Mouse (Mus musculus) MEL-GATA-1-ER (cell line): ENCODE measurements around the gene Calm2.

Source experiments
- DNase-seq: peaks from one replicate; pipeline ENCODE4 v3.0.0-alpha.2; 2012; ENCODE audit warnings: low read depth; ENCODE audit errors: extremely low read depth

The Calm2 gene

GRCm38 (mm10) chr17:87459750-87460668 lies 13.3 kb upstream of the Calm2 start:
- DNase-seq: no peak

- DNase-seq: no peak
Measured at GRCm38 (mm10) chr17:87458911-87459749, 12.4 kb upstream of the Calm2 start.

DNA sequence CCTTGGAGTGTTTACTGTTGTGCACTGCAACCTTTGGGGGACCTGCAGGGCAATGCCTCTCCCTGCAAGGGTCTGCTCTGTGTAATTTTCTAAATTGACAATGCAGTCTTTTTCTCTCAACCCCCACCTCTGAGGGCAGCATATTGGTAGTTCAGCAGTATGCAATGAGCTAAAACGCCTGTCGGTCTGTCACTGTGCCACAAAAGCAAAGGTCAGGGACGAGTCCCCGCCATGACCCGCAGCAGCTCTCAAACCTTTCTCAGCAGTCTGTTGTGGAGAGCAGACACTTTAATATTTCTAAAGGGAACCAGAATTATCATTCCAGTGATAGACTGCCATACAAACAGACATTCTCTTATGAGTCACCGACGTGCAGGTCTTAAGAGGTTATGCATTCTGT lies 11.2 kb upstream of the Calm2 start:
- no peak for DNase-seq

- no peak for DNase-seq
Measured at GRCm38 (mm10) chr17:87454121-87454520, 7.4 kb upstream of the Calm2 start.

DNA sequence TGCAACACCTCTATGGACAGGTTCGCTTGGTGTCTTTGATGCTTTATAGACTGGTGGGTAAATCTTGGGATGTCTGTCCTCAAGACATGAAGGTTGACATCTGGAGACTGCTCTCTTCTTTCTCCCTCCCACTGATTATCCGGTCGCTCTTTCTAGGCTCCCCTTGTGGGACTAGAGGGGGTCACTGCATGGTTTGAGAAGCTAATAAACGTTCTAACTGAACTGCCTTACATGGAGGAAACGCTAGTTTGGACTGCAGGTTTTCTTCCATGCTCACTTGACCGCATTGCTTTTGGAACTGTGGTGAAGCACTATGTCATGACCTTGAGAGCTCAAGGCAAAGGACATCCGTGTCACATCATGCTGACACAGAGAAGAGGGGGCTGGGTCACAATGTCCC lies 6.6 kb upstream of the Calm2 start:
- no peak for DNase-seq

GRCm38 (mm10) chr17:87448881-87449280 lies 2.1 kb upstream of the Calm2 start:
- peak; percentile 86 for DNase-seq

- DNase-seq: no peak
Measured at GRCm38 (mm10) chr17:87448339-87448738, 1.6 kb upstream of the Calm2 start.

DNA sequence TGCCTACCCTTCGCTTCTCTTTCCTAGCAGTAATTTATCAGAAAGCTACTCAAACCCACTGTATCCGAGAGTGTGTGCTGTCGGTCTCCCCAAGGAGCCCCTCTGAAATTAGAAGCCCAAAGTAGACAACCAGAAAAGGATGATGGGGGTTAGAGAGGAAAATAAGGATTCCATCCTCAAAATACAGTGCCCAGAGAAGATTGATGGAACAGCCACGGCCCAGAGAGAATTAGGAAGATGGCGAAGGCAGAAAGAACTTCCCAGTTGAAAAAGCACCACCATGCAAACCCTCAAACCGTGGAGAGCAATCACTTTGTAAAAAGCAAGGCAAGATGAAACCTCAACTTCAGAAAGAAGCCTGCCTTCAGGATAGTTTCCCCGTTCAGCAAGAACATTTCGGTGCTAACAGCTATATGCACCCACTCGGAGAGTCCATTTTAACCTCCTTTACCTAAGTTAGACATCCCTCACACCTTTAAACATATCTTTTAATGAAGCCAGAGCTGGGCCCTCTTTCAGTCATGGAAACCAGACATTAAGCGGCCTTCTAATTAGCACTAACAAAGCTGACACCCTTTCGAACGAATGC lies 971 bp upstream of the Calm2 start:
- peak; percentile 16 for DNase-seq

GRCm38 (mm10) chr17:87445917-87446766 lies 593 bp downstream of the Calm2 start:
- DNase-seq: peak; percentile 15

- peak; percentile 21 for DNase-seq
Measured at GRCm38 (mm10) chr17:87445337-87445916, 1.3 kb downstream of the Calm2 start.

GRCm38 (mm10) chr17:87444763-87445162 lies 2.0 kb downstream of the Calm2 start:
- no peak for DNase-seq

DNA sequence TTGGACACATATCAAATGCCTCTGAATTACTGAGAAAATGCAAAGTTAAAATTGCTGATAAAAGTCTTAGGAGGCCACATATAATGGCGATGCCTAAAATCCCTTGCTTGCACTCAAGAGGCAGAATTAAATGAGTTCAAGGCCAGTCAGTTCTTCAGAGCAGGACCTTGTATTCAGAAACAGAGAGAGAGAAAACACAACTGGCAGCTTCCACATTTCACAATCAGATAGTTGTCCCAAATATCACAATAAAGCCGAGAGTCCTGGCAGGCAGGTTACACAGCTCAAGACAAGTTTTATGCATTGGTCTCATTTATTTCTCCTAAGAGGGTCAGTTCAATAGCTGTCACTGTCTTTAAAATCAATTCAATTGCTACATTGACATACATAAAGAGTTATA lies 5.2 kb downstream of the Calm2 start:
- no peak for DNase-seq

DNA sequence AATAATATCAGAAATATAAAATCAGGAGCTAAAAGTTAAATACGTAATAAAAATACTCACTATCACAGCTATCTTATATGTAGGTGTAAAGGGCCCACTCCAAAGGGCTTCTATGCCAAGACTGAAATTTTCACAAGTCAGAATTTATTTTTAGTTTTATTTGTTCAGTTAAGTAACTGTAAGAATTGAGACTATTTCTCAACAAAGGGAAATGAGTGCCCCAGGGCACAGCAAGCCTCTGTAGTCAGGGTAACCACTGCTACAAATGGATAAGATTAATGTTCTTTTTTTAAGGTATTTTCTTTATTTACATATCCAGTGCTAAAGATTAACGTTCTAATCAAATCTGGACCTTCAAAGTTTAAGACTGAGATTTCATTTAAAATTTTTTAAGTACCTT lies 7.3 kb downstream of the Calm2 start:
- no peak for DNase-seq

GRCm38 (mm10) chr17:87433929-87434328 lies 12.8 kb downstream of the Calm2 start:
- DNase-seq: no peak

- DNase-seq: no peak
Measured at GRCm38 (mm10) chr17:87432743-87433142, 14.0 kb downstream of the Calm2 start.

GRCm38 (mm10) chr17:87432314-87432713 lies 14.4 kb downstream of the Calm2 start:
- no peak for DNase-seq

- no peak for DNase-seq
Measured at GRCm38 (mm10) chr17:87429431-87429830, 17.3 kb downstream of the Calm2 start.

GRCm38 (mm10) chr17:87427511-87427910 lies 19.2 kb downstream of the Calm2 start, which contains the start of gene Stpg4:
Gene Stpg4, minus strand, starts transcription at chr17:87427741.
- no peak for DNase-seq

- no peak for DNase-seq
Measured at GRCm38 (mm10) chr17:87418082-87418481, 28.7 kb downstream of the Calm2 start.

- DNase-seq: no peak
Measured at GRCm38 (mm10) chr17:87406646-87407045, 40.1 kb downstream of the Calm2 start.

- no peak for DNase-seq
Measured at GRCm38 (mm10) chr17:87405576-87405975, 41.2 kb downstream of the Calm2 start.
